In the genomic region with DNA sequence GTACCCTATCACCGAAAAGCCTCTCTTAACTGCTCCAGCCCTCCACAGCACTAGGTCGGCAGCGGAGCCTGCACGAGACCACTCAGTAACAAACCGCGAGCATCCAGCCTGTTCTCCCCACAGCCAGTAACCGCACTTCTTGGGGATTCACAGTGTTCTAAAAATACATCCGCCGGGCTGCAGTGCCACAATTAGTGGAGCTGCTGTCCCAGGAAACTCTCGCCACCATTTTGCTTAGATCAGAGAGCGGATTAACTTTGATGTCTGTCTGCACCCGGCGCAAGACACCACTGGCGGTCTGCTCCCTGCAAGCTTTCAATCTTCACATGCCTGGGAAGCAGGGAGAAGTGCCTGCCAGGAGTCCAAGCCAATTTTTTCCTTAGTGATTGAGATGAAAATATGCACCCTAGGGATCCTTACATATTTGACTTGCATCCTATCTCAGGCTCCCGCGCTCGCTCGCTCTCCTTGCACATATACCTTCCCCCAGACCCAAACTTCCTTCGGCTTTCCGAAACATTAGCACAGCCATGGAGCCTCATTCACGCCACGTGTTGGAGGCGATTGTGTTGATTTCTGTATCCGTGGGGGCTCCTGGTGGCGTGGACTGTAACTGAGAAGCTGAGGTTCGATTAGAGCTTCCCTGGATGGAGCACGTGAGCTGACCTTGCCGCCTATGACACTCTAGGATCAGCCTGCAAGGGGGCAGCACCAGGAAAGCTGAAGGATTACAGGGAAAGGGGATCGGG, we compare ENCODE assay signal across 9 mouse cellular contexts. TPM values are rescaled to one million over a fixed set of nuclear protein-coding genes. Genes with fewer than 3 reads are reported as not detected.
DNase-seq lines count a peak whose midpoint lies in the region; ATAC-seq and TF ChIP-seq lines count a peak whose summit lies in the region.
"Had no signal": no experiment of that assay in that cellular context is flagged by ENCODE, and none has a peak within 500 bp of the region (broad histone marks: within the 10 kb centered on the region; RNA-seq: fewer than 3 reads in every experiment).

No protein-coding gene starts in this region.

- peak overlapping the region; percentile 50 for H3K4me3 ChIP-seq in heart, embryonic 13.5 days
- H3K4me3 ChIP-seq in embryonic facial prominence, embryonic 11.5 days (ENCODE audit: low read depth, low read length): peak overlapping the region; percentile 26
- H3K4me3 ChIP-seq in hindbrain, postnatal 0 days (ENCODE audit: low read length): peak overlapping the region; percentile 33
- peak overlapping the region; percentile 37 for H3K4me3 ChIP-seq in lung, embryonic 15.5 days

- H3K4me2 ChIP-seq in heart, embryonic 13.5 days: peak overlapping the region; percentile 87
- H3K4me2 ChIP-seq in embryonic facial prominence, embryonic 11.5 days (ENCODE audit: low read depth, low read length): peak overlapping the region; percentile 60
- peak overlapping the region; percentile 71 for H3K4me2 ChIP-seq in hindbrain, postnatal 0 days (ENCODE audit: low read depth, low read length)
- peak overlapping the region; percentile 69 for H3K4me2 ChIP-seq in lung, embryonic 15.5 days

- H3K27ac ChIP-seq in heart, embryonic 13.5 days (replicated peaks): peak overlapping the region; percentile 50
- no peak overlapping the region for H3K27ac ChIP-seq in embryonic facial prominence, embryonic 11.5 days (replicated peaks; ENCODE audit: low read depth, low read length)
- H3K27ac ChIP-seq in hindbrain, postnatal 0 days: no peak overlapping the region
- H3K27ac ChIP-seq in lung, embryonic 15.5 days: no peak overlapping the region
- H3K27ac ChIP-seq: macrophage had no signal

- no peaks in the 10 kb centered on the region for H3K9me3 ChIP-seq in heart, embryonic 13.5 days
- no peaks in the 10 kb centered on the region for H3K9me3 ChIP-seq in embryonic facial prominence, embryonic 11.5 days (replicated peaks; ENCODE audit: control insufficient read depth, low read length)
- H3K9me3 ChIP-seq in hindbrain, postnatal 0 days (ENCODE audit: low read length): no peaks in the 10 kb centered on the region
- H3K9me3 ChIP-seq in lung, embryonic 15.5 days: no peaks in the 10 kb centered on the region

- no peaks in the 10 kb centered on the region for H3K36me3 ChIP-seq in heart, embryonic 13.5 days
- no peaks in the 10 kb centered on the region for H3K36me3 ChIP-seq in embryonic facial prominence, embryonic 11.5 days (replicated peaks; ENCODE audit: control insufficient read depth, insufficient read depth, low read depth, low read length)
- H3K36me3 ChIP-seq in hindbrain, postnatal 0 days (ENCODE audit: insufficient read depth, low read length): no peaks in the 10 kb centered on the region
- H3K36me3 ChIP-seq in lung, embryonic 15.5 days: no peaks in the 10 kb centered on the region

- peaks cover 28% of the 10 kb centered on the region for H3K4me1 ChIP-seq in heart, embryonic 13.5 days
- H3K4me1 ChIP-seq in embryonic facial prominence, embryonic 11.5 days (ENCODE audit: control insufficient read depth, insufficient read depth, low read length): no peaks in the 10 kb centered on the region
- H3K4me1 ChIP-seq in hindbrain, postnatal 0 days (ENCODE audit: insufficient read depth, low read length): peaks cover 9% of the 10 kb centered on the region; the same call in 1 of the 2 replicates
- H3K4me1 ChIP-seq in lung, embryonic 15.5 days: peaks cover 10% of the 10 kb centered on the region

- no peak for DNase-seq in heart, adult 11 months
- DNase-seq in Muller cell, postnatal 12 days (ENCODE audit: inconsistent ontology term): peak; percentile 49
- peak; percentile 69 for DNase-seq in embryonic facial prominence, embryonic 11.5 days (ENCODE audit: low spot score)
- peak; percentile 67 for DNase-seq in hindbrain, postnatal 0 days (ENCODE audit: low spot score)
- DNase-seq in right cerebral cortex, postnatal 10 days (ENCODE audit: low spot score in 2 of 2): peak; percentile 72 to 80
- no peak for DNase-seq in left cerebral cortex, adult 8-10 months (ENCODE audit: low spot score in 2 of 2)

- peak overlapping the region; percentile 79 for H3K9ac ChIP-seq in heart, embryonic 13.5 days
- peak overlapping the region; percentile 39 for H3K9ac ChIP-seq in embryonic facial prominence, embryonic 11.5 days (replicated peaks; ENCODE audit: low read length)
- peak overlapping the region; percentile 37 for H3K9ac ChIP-seq in hindbrain, postnatal 0 days (replicated peaks; ENCODE audit: low read length)
- H3K9ac ChIP-seq in lung, embryonic 15.5 days: peak overlapping the region; percentile 23

- WGBS in heart, embryonic 13.5 days: 2% methylated on average over 29 of the region's 29 CpGs
- WGBS in embryonic facial prominence, embryonic 11.5 days: 3% methylated on average over 29 of the region's 29 CpGs
- 4% methylated on average over 29 of the region's 29 CpGs for WGBS in hindbrain, postnatal 0 days
- 2% methylated on average over 29 of the region's 29 CpGs for whole genome bisulfite sequencing in lung, embryonic 15.5 days

- ATAC-seq in heart, embryonic 13.5 days (ENCODE audit: extremely low read depth, insufficient number of reproducible peaks, low FRiP score, low TSS enrichment): no peak
- ATAC-seq in embryonic facial prominence, embryonic 11.5 days (replicated peaks; ENCODE audit: insufficient number of reproducible peaks, low FRiP score, low TSS enrichment, low read depth): peak; percentile 71; the same call in 1 of the 2 replicates
- peak; percentile 55 for ATAC-seq in hindbrain, postnatal 0 days
- ATAC-seq in lung, embryonic 15.5 days (ENCODE audit: borderline replicate concordance, extremely low read depth, low FRiP score, low TSS enrichment): peak; percentile 25; the same call in 1 of the 2 replicates

- peaks cover 22% of the 10 kb centered on the region for H3K27me3 ChIP-seq in heart, embryonic 13.5 days (replicated peaks)
- H3K27me3 ChIP-seq in embryonic facial prominence, embryonic 11.5 days (ENCODE audit: control insufficient read depth, insufficient read depth, low read length): no peaks in the 10 kb centered on the region
- no peaks in the 10 kb centered on the region for H3K27me3 ChIP-seq in hindbrain, postnatal 0 days (ENCODE audit: insufficient read depth, low read length)
- H3K27me3 ChIP-seq in lung, embryonic 15.5 days: peaks cover 21% of the 10 kb centered on the region; the same call in 1 of the 2 replicates

- peak; percentile 45 for TF ChIP-seq CTCF in hindbrain, postnatal 0 days (IDR thresholded peaks at IDR 0.05; ENCODE audit: low read depth)

RNA-seq across cellular contexts. Expression of gene Smim20, which starts 8.7 kb away (rescaled TPM):
- 149 and 169 TPM in 2 replicates for polyA plus RNA-seq in heart, embryonic 13.5 days (2015; fragmentation: Nextera tagmentation; extraction: Ambion mirVana)
- 55.3 and 57.9 TPM in 2 replicates for polyA plus RNA-seq in embryonic facial prominence, embryonic 11.5 days (2014; fragmentation: Nextera tagmentation; extraction: Ambion mirVana)
- total RNA-seq in hindbrain, postnatal 0 days (2014; rRNA removed): 42.8 and 57.1 TPM in 2 replicates
- 88.3 and 94.8 TPM in 2 replicates for polyA plus RNA-seq in hindbrain, postnatal 0 days (2015; fragmentation: Nextera tagmentation; extraction: Ambion mirVana)
- polyA plus RNA-seq in lung, embryonic 15.5 days (2015; fragmentation: Nextera tagmentation; extraction: Ambion mirVana): 88.2 and 89.1 TPM in 2 replicates
- 10 to 100 TPM; 38.0 to 43.3 (median 40.1) TPM for total RNA-seq in left cerebral cortex, adult 8-10 months (2022)

RNA-seq across cellular contexts. Expression of gene Sel1l3, which starts 44.5 kb away (rescaled TPM):
- polyA plus RNA-seq in heart, embryonic 13.5 days (2015; fragmentation: Nextera tagmentation; extraction: Ambion mirVana): 1.0 and 1.3 TPM in 2 replicates
- polyA plus RNA-seq in embryonic facial prominence, embryonic 11.5 days (2014; fragmentation: Nextera tagmentation; extraction: Ambion mirVana): 2.1 TPM in 2 replicates
- total RNA-seq in hindbrain, postnatal 0 days (2014; rRNA removed): 19.1 and 22.4 TPM in 2 replicates
- 4.7 and 4.8 TPM in 2 replicates for polyA plus RNA-seq in hindbrain, postnatal 0 days (2015; fragmentation: Nextera tagmentation; extraction: Ambion mirVana)
- 5.4 and 6.1 TPM in 2 replicates for polyA plus RNA-seq in lung, embryonic 15.5 days (2015; fragmentation: Nextera tagmentation; extraction: Ambion mirVana)
- 10 to 100 TPM; 55.6 to 65.4 (median 56.4) TPM for total RNA-seq in left cerebral cortex, adult 8-10 months (2022)

Comparison
In these comparisons a context has a peak if more than half of its experiments do, and no peak if none do; other contexts are left out.
1. H3K9ac ChIP-seq: peak in every context shown above with its lines; median percentile 79 in heart, embryonic 13.5 days; 39 in embryonic facial prominence, embryonic 11.5 days; 37 in hindbrain, postnatal 0 days; 23 in lung, embryonic 15.5 days.
2. DNase-seq: peak in Muller cell, postnatal 12 days (single experiment), embryonic facial prominence, embryonic 11.5 days (single experiment), hindbrain, postnatal 0 days (single experiment) and right cerebral cortex, postnatal 10 days (2 of 2); none in heart, adult 11 months (single experiment) and left cerebral cortex, adult 8-10 months (0 of 2).
3. Peak in every context shown above with its lines, with median percentiles within 50 percentile points of each other: H3K4me2 ChIP-seq and H3K4me3 ChIP-seq.